Mouse (Mus musculus) 416B (cell line): ENCODE measurements around the gene Cpeb2.

Experiments
- DNase-seq: peaks from one replicate; pipeline ENCODE4 v3.0.0; 2011; ENCODE audit warnings: low read depth

Gene Cpeb2

DNA sequence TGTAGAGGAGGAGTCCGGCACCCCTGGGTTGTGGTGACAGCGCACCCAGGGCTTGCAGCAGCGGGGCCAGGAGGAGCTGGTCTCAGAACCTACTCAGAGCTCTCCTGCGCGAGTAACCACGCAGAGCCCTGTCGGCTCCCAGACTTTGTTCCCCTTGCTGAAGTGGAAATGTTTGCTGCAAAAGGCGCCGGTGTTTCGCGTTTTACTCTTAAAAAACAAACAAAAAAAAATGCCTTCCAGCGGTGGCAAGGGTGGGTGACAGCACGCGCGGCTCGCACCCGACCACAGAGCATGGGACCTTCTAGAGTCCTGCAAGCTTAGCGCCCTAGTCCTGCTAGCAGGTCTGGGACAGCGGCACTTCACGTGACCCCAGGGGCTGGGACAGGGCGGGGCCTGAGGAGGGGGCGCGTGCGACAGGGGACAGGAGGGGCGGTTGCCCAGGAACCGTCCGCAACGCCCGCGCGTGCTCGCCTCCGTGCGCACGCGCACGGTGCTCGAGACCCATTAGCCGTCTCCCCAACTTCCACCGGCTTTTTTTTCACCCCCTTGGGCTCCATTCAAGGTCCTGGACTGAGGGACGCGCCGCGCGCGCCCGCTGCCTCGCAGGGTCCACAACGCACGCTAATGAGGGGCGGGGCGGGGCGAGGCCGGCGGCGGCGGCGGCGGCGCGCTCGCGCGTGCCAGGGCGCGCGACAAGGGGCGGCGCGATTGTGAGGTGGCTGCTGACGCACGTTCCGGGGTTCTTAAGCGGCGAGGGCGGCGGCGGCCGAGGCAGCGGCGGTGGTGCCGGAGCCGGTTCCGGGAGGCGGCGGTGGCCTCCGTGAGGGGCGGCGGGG, at the start of gene Cpeb2:
Gene Cpeb2 (plus strand): TSS at position 691 of the 836 bp plus-strand sequence.
- DNase-seq, result peak; percentile 96

DNA sequence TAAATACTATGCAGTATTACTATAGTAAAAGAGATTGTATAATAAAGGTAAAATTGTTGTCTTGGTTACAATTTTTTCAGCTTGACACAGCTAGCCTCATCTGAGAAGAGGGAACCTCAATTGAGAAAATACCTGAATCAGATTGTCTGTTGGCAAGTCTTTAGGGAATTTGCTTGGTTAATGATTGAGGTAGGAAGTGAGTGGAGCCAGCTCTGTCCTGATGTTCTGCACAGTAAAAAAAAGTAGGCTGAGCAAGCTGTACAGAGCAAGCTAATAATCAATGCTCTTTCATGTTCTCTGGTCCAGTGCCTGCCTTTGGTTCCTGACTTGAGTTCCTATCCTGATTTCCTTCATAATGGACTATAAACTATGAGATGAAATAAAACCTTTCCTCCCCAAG, 49.4 kb upstream of the Cpeb2 start:
- DNase-seq, result no peak

DNA sequence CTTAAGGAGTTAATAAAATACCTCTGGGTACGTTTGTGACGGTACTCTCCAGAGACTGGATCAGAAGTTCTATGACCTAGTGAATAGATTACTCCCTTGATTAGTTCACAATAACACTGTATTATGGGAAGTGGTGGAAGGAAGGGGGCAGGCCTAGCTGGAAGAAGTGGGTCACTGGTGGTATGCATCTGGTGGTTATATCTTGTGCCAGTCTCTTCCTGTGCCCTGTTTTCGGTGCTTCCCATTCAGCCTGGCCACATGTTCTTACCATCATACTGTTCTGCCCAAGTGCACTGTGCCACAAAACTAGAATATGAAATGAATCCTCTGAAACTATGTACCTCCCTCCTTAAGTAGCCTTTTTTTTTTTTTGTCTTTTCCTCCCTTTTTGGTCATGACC, 48.1 kb upstream of the Cpeb2 start:
- peak; percentile 90 for DNase-seq

DNA sequence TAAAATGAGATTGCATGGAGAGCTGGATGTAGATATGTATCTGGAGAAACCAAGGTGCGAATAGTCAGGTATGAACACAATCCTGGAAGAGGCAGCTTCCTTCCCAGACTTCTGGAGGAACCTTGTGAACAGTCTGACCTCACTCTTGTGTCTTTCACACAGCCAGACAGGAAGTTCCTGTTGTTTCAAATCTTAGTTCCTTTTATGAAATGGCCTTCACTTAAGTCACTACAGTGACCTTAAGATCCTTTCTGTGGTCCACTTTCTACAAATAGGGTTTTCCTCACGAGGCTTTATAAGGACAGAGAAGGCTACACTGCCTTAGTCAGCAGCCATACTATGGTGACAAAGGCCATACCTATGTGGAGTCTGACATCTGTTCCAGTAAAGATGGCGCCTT, 47.5 kb upstream of the Cpeb2 start:
- DNase-seq, result peak; percentile 78

DNA sequence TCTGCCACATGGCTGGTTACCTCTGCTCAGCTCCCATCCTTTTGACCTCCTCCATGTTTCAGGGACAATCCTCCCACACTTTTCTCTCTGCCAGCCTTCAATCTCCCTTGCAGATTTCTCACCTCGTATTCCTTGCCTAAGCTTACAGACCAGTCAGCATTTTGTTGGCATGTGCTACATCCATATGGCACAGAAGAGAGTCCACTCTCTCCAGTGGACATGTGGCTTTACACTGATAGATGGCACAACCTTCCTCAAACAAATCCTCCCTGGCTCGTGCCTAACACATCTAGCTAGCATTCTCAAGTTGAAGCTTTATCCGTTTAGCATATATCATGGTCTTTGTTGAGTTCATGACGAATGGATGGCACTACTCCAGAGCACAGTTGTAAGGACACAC, 32.3 kb upstream of the Cpeb2 start:
- DNase-seq, result no peak

DNA sequence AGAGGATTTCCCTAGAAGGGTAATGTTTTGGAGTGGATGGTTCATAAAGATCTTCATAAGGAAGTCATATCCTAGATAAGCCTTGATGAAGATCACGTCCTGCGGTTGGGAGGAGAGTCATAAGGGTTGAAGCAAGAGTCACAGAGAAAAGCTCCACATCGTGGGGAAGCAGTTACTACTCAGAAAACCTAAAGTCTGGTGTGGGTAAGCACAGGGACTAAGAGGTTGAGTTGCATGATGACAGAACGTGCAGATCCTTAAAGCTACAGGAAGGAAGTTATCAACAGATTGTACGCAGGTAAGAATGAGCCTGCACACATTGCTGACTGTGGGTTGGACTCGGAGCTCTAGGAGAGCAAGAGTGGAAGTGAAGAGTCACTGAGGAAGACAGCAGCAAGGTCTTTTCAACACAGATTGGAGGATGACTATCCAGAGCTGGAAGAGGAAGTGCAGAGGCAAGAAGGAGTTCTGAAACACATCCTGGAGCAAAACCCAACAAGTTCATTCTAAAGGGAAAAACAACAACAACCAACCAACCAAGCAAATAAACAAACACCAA, 26.4 kb upstream of the Cpeb2 start:
- DNase-seq, result no peak

DNA sequence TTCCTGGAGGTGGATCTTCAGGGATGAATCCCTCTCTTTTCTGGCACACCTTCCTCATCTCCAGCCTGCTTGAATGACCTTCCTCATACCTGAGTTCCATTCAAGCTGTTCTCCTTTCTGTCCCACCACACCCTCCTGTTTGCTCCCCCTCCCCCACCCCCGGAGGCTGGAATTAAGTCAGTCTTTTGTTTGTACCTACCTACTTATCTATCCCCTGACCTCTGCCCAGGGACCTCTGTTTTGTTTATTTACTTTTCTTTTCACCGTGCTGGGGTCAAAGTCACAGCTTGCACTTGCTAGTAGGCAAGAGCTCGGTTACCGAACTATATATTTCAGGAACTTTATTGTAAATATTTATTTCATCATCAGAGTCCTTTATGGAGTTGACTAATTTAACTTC, 15.5 kb upstream of the Cpeb2 start:
- no peak for DNase-seq

DNA sequence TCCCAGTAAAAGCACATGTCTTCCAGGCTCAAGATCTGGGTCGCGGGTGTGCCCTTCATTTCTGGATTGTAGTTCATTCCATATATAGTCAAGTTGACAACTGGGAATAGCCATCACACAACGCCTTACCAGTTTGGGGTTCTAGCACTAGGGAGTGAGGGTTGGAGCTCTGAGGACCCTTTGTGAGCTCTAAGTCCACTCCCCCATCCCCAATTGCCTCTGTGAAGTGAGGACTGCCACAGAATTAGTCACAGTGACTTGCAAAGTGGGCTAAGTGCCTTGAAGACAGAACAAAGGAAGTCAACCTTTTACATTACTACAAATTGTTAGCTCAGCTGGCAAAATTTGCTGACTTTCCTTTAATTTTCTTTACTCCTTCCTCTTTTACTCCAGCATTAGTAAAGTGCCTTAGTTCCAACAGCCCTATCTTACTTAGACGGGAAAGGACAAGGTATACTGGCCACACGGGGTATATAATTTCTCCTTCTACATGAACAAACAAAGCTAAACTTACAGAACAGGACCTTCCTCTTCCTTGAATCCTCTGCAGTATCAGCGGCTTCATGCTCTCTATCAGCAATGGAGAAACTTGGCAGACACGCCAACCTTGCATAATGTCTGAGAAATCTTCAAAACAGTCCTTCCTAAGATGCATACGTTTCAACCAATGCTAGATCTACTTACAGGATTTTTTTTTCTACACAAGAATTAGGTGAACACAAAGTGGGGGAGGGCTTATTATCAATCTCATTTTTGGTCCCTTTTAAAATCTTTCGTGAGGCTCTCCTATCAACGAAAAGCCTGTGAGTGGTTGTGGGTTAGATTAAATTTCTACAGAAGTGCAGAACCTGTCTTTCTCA, 14.8 kb upstream of the Cpeb2 start:
- peak; percentile 33 for DNase-seq

DNA sequence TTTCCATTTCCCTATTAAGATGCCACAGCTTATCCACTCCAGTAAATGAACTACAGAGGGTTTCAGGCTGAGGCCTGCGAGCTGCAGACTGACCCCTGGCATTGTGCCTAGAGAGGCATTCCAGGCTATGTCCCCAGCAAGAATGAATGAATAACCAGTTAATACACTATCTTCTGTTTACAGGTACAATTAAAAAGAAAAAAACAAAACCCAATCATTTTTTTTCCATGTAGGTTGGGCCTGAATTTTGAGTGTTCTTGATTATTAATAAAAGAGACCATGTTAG, 14.2 kb upstream of the Cpeb2 start:
- DNase-seq, result no peak

DNA sequence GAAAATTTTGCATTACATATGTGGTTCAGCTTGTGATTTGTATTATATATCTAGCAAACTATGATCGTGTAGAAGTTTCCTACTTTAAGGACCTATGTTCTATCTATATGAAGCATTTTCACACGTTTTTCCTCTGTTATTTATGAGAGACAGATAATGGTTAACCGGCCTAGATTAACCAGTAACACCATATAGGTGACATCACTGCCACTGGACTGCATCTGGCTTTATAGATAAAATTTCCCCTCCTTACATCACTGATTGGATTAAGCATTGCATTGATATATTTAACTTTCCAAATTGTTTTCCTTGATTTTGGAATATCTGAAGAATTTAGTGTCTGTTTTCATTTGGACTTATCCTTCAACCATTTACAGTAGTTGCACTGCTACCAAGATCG, 9.6 kb upstream of the Cpeb2 start:
- DNase-seq, result no peak

DNA sequence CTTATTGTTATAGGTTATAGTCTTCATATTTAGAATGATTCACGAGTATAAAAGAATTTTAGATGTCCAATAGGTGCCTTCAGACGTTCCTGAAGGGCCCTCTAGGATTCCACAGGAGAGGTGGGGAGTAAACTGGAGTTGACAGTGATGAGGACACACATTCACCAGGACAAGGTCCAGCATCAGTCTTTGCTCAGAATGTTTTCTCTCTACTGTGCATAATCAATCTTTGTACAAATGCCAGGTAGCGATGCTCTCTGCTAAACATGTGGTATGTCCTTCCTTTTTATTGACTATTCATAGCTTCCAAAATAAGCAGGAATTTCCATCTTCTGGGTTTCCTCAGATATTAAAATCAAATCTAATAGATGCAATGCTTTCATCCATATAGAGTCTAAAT, 8.7 kb upstream of the Cpeb2 start:
- DNase-seq, result no peak

DNA sequence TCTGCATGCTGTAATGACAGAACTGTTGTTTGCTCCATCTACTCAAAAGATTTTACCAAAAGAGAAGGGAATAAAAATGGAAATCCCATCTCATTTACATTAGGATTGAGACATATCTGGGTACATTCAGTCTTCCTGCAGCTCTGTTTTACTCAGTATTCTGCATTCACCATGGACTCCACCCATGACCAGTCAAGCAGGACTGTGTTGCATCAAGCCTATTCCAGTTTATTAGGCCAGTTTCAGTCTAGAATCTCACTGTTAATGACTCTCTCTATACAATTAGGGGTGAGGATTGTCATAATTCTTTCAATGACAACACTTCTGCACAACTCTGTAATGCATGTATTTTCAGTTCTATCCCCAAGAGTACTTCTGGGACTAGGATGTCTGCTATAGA, 6.8 kb upstream of the Cpeb2 start:
- no peak for DNase-seq

DNA sequence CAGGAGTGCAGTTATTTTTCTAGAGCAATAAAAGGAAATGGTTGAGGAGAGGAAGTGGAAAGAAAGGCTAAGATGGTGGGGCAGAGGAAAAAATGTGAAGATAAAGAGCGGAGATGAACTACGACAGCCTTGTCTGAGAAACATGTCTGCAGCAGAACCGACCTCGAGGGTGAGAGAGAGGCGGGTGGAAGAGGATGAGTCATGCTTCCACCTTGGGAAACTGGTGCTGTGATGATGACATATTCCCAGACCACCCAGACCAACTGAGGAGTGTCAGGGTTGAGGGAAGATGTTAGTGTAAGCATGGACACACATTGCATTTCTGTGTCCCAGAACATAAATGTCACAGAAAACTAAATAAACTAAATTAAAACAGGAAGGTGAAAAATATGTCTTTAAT, 5.4 kb upstream of the Cpeb2 start:
- DNase-seq, result peak; percentile 84

DNA sequence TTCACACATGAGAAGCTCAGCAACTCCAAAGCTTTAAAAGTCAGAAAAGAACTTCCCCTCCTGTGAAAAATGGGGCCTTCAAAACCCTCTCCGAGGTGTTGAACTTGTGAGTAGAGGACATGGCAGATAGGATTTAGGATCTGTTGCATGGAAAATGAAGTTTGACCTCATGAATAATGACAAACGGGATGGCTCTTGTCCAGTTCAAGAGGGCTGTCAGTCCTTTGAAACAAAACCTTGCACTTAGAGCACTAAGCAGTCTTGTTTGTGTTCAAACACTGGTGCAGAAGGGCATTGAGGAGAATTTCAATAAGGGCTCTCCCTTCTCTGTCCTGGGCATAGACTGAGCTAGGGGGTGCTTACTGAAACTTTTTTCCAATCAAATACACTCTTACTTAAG, 1.9 kb upstream of the Cpeb2 start:
- no peak for DNase-seq

DNA sequence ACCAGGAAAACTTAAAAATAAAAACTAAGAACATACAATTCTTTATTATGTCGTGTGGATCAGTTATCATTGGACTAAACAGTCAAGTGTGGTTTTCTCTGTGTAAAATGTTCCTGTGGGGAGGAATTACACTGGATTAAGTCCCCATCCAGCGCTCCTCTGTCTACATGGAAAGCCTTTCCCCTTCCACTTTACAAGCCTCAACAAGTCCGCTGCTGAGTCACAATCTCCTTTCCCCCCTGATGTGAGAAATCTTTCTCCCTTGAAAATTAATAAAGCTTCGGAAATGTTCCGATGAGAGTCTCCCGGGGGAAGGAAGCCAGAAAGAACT, 856 bp upstream of the Cpeb2 start:
- no peak for DNase-seq

DNA sequence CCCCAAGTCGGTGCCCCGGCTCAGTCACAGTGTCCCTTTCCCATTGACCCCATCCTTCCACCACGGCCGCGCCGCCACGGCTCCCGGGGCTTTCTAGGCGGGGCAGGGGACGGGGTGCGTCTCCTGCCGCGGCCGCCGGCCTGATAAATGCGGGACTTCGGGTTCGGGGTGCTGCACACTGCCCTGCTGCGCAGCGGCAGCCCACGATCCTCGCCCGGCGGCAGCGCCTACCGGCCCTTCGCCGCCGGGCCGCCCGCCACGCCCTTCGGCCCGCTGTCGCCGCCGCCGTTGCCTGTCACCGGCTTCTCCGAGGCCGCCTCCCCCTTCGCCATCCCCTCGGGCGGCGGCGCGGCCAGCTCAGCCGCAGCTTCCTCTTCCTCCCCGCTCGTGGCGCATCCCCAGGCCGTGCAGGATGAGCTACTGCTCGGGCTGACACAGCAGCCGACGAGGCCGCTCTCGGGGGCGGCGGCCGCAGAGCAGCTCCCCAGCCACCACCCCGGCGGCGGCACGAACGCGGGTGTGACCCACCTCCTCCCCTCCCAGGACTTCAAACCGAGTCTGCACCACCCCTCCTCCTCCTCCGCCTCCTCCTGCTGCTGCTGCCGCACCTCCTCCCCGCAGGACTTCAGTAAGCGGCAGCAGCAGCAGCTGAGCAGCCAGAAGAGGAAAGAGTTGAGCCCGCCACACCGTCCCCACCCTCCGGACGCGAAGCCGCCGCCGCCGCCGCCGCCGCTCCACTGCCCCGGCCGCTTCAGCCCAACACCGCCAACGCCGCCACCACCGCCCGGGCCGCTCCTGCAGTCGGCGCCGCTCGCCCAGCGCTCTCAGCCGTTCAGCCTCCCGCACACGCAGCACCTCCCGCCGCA, 579 bp downstream of the Cpeb2 start:
- DNase-seq, result peak; percentile 82

DNA sequence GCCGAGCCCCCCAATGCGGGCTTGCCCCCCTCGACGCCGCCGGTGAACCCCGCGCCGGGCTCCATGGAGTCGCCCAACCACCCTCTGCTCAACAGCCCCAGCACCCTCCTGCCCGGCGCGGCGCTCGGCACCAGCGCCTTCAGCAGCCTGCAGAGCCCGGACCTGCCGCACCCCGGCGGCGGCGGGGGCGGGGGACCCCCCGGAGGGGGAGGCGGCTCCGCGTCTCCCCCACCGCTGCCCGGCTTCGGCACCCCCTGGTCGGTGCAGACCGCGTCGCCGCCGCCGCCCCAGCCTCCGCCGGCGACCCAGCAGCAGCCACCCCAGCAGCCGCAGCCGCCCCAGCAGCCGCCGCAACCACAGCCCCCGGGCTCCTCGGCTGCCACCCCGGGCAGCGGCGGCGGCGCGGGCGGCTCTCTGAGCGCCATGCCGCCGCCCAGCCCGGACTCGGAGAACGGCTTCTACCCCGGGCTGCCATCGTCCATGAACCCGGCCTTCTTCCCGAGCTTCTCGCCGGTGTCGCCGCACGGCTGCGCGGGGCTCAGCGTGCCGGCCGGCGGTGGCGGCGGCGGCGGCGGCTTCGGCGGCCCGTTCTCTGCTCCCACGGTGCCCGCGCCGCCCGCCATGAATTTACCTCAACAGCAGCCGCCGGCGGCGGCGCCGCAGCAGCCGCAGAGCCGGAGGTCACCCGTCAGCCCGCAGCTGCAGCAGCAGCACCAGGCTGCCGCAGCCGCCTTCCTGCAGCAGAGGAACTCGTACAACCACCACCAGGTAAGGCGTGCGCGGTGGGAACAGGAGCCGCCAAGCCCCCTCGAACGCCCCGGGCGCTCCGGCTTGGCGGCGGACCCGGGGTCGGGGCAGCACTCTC, 1.6 kb downstream of the Cpeb2 start:
- no peak for DNase-seq

DNA sequence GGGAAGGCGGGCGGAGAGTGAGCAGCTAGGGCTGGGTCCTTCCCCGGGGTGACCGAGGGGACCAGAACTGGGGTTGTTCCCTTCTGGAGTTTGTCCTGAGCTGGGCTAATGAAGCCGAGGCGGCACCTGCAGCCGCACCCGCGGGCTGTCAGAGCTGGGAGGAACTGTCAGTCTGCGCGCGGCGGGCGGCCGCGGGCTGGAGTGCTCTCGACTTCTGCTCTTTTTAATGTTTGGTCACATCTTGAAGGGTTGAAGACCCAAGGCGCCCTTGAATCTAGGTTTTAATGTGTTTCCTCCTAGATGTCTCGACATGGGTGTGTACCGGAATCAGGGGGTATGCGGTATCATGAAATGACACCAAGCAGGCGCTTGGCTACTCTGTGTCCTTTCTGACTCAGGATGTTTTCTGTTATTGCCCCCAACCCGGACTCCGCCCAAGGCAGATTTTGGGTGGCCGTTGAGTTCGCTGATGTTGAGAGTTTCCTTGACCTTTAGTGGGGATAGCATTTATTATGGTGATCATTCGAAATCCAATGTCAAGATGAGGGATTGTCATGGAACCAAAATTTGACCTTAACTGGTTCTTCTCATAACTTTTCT, 2.3 kb downstream of the Cpeb2 start:
- DNase-seq, result peak; percentile 67

DNA sequence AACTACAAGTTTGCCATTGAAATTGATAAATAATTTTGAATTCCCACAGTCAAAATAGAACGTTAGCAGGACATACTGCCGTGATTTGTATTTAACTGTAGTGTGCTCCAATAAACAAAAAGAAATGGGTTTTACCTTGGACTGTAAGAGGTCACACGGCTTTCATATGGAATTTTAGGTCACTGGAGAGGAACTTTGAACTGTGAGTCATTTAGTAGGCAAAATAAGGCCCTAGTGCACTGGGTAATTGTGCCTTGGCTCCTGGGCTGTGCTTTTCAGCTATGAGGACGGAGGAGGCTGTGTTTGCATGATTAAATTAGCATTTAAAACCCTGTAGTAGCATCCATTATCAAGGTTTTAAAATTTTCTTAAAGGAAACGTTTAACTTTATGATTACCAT, 3.0 kb downstream of the Cpeb2 start:
- peak; percentile 36 for DNase-seq

DNA sequence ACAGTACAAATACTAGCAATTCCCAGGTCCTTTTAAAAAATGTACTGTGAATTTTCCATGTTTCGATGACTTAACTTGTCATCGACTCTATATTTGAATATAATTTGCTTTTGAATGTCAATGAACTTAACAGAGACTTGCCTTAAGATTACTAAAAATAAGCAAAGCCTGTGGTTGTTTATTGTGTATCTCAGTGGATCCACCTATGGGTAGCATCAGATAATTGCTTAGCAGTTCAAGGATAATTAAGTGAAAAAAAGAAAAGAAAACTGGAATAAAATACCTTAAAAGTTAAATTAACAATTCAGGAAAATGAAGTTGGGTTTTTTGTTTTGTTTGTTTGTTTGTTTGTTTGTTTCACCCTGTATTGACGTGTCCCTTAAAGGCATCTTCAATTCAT, 3.5 kb downstream of the Cpeb2 start:
- DNase-seq, result peak; percentile 66

DNA sequence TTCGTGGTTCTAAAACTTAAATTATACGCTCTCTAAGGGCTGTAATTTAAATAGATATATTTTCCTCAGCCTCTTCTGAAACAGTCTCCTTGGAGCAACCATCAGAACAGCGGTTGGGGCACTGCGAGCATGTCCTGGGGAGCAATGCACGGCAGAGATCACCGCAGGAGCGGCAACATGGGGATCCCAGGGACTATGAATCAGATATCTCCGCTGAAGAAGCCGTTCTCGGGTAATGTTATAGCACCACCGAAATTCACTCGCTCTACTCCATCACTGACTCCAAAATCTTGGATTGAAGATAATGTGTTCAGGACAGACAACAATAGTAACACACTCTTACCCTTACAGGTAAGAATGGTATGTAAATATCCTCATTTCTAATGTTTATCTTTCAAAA, 4.3 kb downstream of the Cpeb2 start:
- DNase-seq, result no peak
